Mouse (Mus musculus): Measurements from ENCODE around the gene Snd1.

DNA sequence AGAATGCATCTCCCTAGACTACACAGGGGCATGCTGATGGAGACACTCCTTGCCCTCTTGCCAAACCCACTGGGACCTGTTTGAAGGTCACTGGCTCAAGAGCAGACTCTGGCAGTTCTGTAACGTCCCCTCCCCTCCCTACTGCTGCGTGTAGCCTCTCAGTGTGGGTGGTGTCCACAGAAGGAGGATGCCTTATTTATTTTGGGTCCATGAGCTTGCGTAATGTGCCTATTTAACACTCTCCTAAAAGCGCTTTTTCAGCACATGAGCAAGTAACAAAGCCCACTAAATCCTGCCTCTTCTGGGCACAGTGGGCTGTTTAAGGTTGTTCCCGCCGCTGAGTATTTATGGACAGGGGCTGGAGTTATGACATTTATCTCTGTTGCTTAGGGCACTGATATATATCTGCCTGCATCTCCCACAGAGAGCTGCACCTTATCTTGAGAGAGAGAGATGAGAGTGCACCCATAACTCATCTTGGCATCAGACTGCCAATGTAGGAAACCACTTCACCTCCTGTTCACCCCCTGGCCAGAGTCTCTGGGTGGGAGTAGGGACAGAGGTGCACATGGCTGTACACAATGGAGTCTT lies 293.0 kb downstream of the Snd1 start:
- TF ChIP-seq ZC3H11A (IDR thresholded peaks at IDR 0.05; ENCODE audit: borderline replicate concordance, low read depth, low read length) (no peak), HCFC1 (IDR thresholded peaks at IDR 0.05; ENCODE audit: borderline replicate concordance, insufficient read depth, low read length) (no peak), CHD2 (IDR thresholded peaks at IDR 0.05; ENCODE audit: low read depth, low read length) (no peak), ZNF384 (IDR thresholded peaks at IDR 0.05; ENCODE audit: low read depth, low read length) (no peak)
